8 mouse cellular contexts compared by ENCODE assay signal in the genomic region with DNA sequence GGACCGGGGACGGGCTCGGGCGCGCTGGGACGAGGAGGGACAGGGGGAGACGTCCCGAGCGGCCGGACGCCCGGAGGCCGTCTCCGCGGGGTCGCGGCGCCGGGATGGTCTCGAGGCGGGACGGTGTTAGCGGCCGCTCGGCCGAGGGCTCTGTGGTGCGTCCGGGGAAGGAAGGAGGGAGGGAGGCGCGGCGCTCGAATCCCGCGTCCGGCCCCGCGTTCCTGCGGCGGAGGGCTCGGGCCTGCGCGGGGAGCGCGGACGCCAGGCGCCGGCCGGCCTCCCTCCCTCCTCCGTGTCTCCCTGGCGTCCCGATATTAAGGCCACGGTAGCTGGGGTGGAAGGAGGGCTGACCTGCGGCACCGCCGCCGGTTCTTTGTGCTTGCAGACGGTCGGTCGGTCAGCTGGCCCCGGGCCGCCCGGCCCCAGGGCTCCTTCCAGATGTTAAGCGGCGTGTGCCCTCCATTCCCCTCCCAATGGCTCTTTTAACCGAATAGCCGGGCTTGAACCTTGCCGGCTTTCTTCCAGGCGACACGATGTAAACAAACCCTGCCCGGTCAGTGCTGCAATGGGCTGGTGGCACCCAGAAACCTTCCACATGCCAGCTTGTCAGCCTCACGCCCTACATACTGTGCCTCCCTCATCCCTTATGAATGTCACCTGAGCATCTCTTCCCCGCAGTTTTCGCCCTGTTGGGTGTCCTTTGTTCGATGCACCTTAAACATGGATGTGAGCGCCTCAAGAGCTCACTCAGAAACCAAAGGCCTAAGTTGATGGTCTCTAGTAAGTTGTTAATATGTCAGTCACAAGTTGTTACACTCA. TPM values are rescaled to one million over a fixed set of nuclear protein-coding genes. Genes with fewer than 3 reads are reported as not detected.
DNase-seq lines count a peak whose midpoint lies in the region; ATAC-seq and TF ChIP-seq lines count a peak whose summit lies in the region.

No protein-coding gene starts in this region.

- DNase-seq in right cerebral cortex, adult 2 months (ENCODE audit: low spot score in 2 of 2) = peak; percentile 26 to 34
- no peak for DNase-seq in right cerebral cortex, adult 18-20 months
- DNase-seq in brain, embryonic 14.5 days (ENCODE audit: low read depth) = peak; percentile 56
- DNase-seq in forebrain, postnatal 0 days = peak; percentile 60
- peak; percentile 28 to 33 for DNase-seq in left cerebral cortex, postnatal 25 days (ENCODE audit: low spot score in 2 of 2)
- DNase-seq in splenic B cell, adult 2 months (ENCODE audit: low read depth, low spot score) = peak; percentile 41

- peaks cover 7% of the 10 kb centered on the region; the same call in 1 of the 2 replicates for H3K4me1 ChIP-seq in forebrain, postnatal 0 days (ENCODE audit: insufficient read depth)
- peaks cover 21% of the 10 kb centered on the region for H3K4me1 ChIP-seq in hindbrain, embryonic 15.5 days (replicated peaks)

- no peaks in the 10 kb centered on the region for H3K36me3 ChIP-seq in forebrain, postnatal 0 days (ENCODE audit: insufficient read depth)
- no peaks in the 10 kb centered on the region for H3K36me3 ChIP-seq in hindbrain, embryonic 15.5 days
- H3K36me3 ChIP-seq in splenic B cell, adult 2 months (ENCODE audit: control insufficient read depth, insufficient read depth, low read length, poor library complexity, severe bottlenecking) = no peaks in the 10 kb centered on the region

- TF ChIP-seq CTCF in brain, embryonic 14.5 days (IDR thresholded peaks at IDR 0.05; ENCODE audit: borderline replicate concordance, extremely low read depth, insufficient read depth, insufficient read length) = no peak
- no peak for TF ChIP-seq CTCF in forebrain, postnatal 0 days (IDR thresholded peaks at IDR 0.05; ENCODE audit: low read depth)

- H3K4me2 ChIP-seq in forebrain, postnatal 0 days (ENCODE audit: low read depth) = peak overlapping the region; percentile 71
- peak overlapping the region; percentile 61 for H3K4me2 ChIP-seq in hindbrain, embryonic 15.5 days

- peak overlapping the region; percentile 95 for H3K27ac ChIP-seq in forebrain, postnatal 0 days (ENCODE audit: low read depth, low read length)
- H3K27ac ChIP-seq in hindbrain, embryonic 15.5 days (replicated peaks) = peak overlapping the region; percentile 97

- WGBS in forebrain, postnatal 0 days = 3% methylated on average over 65 of the region's 75 CpGs
- WGBS in hindbrain, embryonic 15.5 days = under 1% methylated on average over 67 of the region's 75 CpGs

- TF ChIP-seq POLR2A in brain, embryonic 14.5 days (IDR thresholded peaks at IDR 0.05; ENCODE audit: borderline replicate concordance, extremely low read depth, insufficient read depth, insufficient read length, poor library complexity, severe bottlenecking) = 0 out of 2 replicates have a peak, but pooled peaks have one; percentile 3

- peak; percentile 73 for ATAC-seq in forebrain, postnatal 0 days
- ATAC-seq in hindbrain, embryonic 15.5 days (ENCODE audit: low FRiP score, low read depth) = peak; percentile 91
- peak; percentile 30 for ATAC-seq in megakaryocyte progenitor cell, adult 5-6 weeks (replicated peaks; ENCODE audit: poor library complexity)

- H3K27me3 ChIP-seq in forebrain, postnatal 0 days (ENCODE audit: insufficient read depth, low read length) = no peaks in the 10 kb centered on the region
- 0 out of 2 replicates have a peak, but pooled peaks cover 2% of the 10 kb centered on the region for H3K27me3 ChIP-seq in hindbrain, embryonic 15.5 days
- H3K27me3 ChIP-seq in splenic B cell, adult 2 months (ENCODE audit: control insufficient read depth, insufficient read depth, low read length, poor library complexity, severe bottlenecking) = no peaks in the 10 kb centered on the region

- H3K4me3 ChIP-seq in forebrain, postnatal 0 days (ENCODE audit: low read depth, low read length) = peak overlapping the region; percentile 99
- H3K4me3 ChIP-seq in hindbrain, embryonic 15.5 days = peak overlapping the region; percentile 100

- H3K9ac ChIP-seq in forebrain, postnatal 0 days = peak overlapping the region; percentile 99
- H3K9ac ChIP-seq in hindbrain, embryonic 15.5 days = peak overlapping the region; percentile 100

- intact Hi-C loops in left cerebral cortex, postnatal 25 days (cut with DNase I) = loop anchor here (2.0 to 10.0 kb wide), 4 partner anchors 57 to 341 kb away; a partner anchor contains a TSS

- H3K9me3 ChIP-seq in forebrain, postnatal 0 days (ENCODE audit: low read length) = no peaks in the 10 kb centered on the region
- H3K9me3 ChIP-seq in hindbrain, embryonic 15.5 days = no peaks in the 10 kb centered on the region

RNA-seq across cellular contexts. Expression of a gene that starts 0.9 kb away (rescaled TPM):
- polyA plus RNA-seq in brain, embryonic 14.5 days (2012; rRNA removed) = 44.1 and 51.0 TPM in 2 replicates
- total RNA-seq in forebrain, postnatal 0 days (2014; rRNA removed) = 66.7 and 72.1 TPM in 2 replicates
- 88.5 and 92.8 TPM in 2 replicates for polyA plus RNA-seq in forebrain, postnatal 0 days (2015; fragmentation: Nextera tagmentation; extraction: Ambion mirVana)
- polyA plus RNA-seq in hindbrain, embryonic 15.5 days (2015; fragmentation: Nextera tagmentation; extraction: Ambion mirVana) = 85.8 and 91.9 TPM in 2 replicates
- total RNA-seq in left cerebral cortex, postnatal 25 days (2021) = 100 to 1,000 TPM; 115 to 117 TPM
- total RNA-seq in megakaryocyte progenitor cell, adult 5-6 weeks (2015) = 90.6 and 93.2 TPM in 2 replicates
- 66.4 and 100 TPM in 2 replicates for total RNA-seq in megakaryocyte progenitor cell, adult 5-6 weeks (2017)

RNA-seq across cellular contexts. Expression of a gene that starts 47.5 kb away (rescaled TPM):
- polyA plus RNA-seq in brain, embryonic 14.5 days (2012; rRNA removed) = 0.04 and 0.08 TPM in 2 replicates
- 0.33 and 0.38 TPM in 2 replicates for total RNA-seq in forebrain, postnatal 0 days (2014; rRNA removed)
- 0.04 and 0.11 TPM in 2 replicates for polyA plus RNA-seq in forebrain, postnatal 0 days (2015; fragmentation: Nextera tagmentation; extraction: Ambion mirVana)
- 0.06 TPM in 1 of 2 replicates, not detected in the other for polyA plus RNA-seq in hindbrain, embryonic 15.5 days (2015; fragmentation: Nextera tagmentation; extraction: Ambion mirVana)
- total RNA-seq in left cerebral cortex, postnatal 25 days (2021) = not detected
- not detected in 2 replicates for total RNA-seq in megakaryocyte progenitor cell, adult 5-6 weeks (2015)
- not detected in 2 replicates for total RNA-seq in megakaryocyte progenitor cell, adult 5-6 weeks (2017)

Comparison
In these comparisons a context has a peak if more than half of its experiments do, and no peak if none do; other contexts are left out.
1. ATAC-seq: peak in every context shown above with its lines; median percentile 91 in hindbrain, embryonic 15.5 days; 73 in forebrain, postnatal 0 days; 30 in megakaryocyte progenitor cell, adult 5-6 weeks.